Mouse (Mus musculus): Measurements from ENCODE around the gene Rpl9-ps6.

- TF ChIP-seq CTCF (IDR thresholded peaks at IDR 0.05; ENCODE audit: low read depth): no peak
- TF ChIP-seq EP300 (optimal IDR thresholded peaks at IDR 0.05): no peak
Observed at GRCm38 (mm10) chr19:32510962-32511361, 44.6 kb upstream of the Rpl9-ps6 start.
